ENCODE assay signal across 25 mouse cellular contexts in genomic region chr16:18970837-18971236, GRCm38 (mm10).
A peak's percentile ranks its signal among the peaks of the same experiment; 100 is the strongest.
DNase-seq lines count a peak whose midpoint lies in the region; ATAC-seq and TF ChIP-seq lines count a peak whose summit lies in the region.
"Had no signal": no experiment of that assay in that cellular context is flagged by ENCODE, and none has a peak within 500 bp of the region (broad histone marks: within the 10 kb centered on the region; RNA-seq: fewer than 3 reads in every experiment).

No protein-coding gene starts in this region.

- H3K4me1 ChIP-seq in heart, embryonic 13.5 days: peaks cover 41% of the 10 kb centered on the region
- H3K4me1 ChIP-seq in lung, embryonic 14.5 days (ENCODE audit: insufficient read depth): 0 out of 2 replicates have a peak, but pooled peaks cover 3% of the 10 kb centered on the region
- no peaks in the 10 kb centered on the region for H3K4me1 ChIP-seq in midbrain, embryonic 13.5 days (replicated peaks)
- H3K4me1 ChIP-seq: forebrain, embryonic 13.5 days; intestine, embryonic 15.5 days; limb, embryonic 12.5 days; liver, embryonic 15.5 days; midbrain, embryonic 15.5 days; neural tube, embryonic 15.5 days had no signal

- H3K9me3 ChIP-seq in heart, embryonic 13.5 days: no peaks in the 10 kb centered on the region; the same call in none of the 2 replicates
- H3K9me3 ChIP-seq in lung, embryonic 14.5 days (ENCODE audit: low read depth, low read length): no peaks in the 10 kb centered on the region
- peaks cover 1% of the 10 kb centered on the region; the same call in 1 of the 2 replicates for H3K9me3 ChIP-seq in midbrain, embryonic 13.5 days
- H3K9me3 ChIP-seq: intestine, embryonic 15.5 days; liver, embryonic 15.5 days; midbrain, embryonic 15.5 days; neural tube, embryonic 15.5 days had no signal

- no peak for DNase-seq in heart, postnatal 36 days
- peak; percentile 32 for DNase-seq in lung, embryonic 14.5 days
- DNase-seq in lung, postnatal 10 days: no peak
- DNase-seq in R1 (ENCODE audit: low read depth, low spot score): peak; percentile 27
- peak; percentile 14 for DNase-seq in lung, postnatal 36 days
- DNase-seq: adrenal gland, postnatal 10 days; cerebellum, adult 9-10 months; cerebellum, postnatal 36 days; gastrocnemius, postnatal 14 days; kidney, adult 2 months; kidney, postnatal 36 days; retina, postnatal 1 day; right cerebral cortex, postnatal 14 days had no signal

- no peak overlapping the region for H3K4me3 ChIP-seq in heart, embryonic 13.5 days
- no peak overlapping the region for H3K4me3 ChIP-seq in lung, embryonic 14.5 days (ENCODE audit: low read depth, low read length)
- H3K4me3 ChIP-seq in midbrain, embryonic 13.5 days (replicated peaks): no peak overlapping the region
- H3K4me3 ChIP-seq: forebrain, embryonic 13.5 days; intestine, embryonic 15.5 days; layer of hippocampus, adult 2 months; left cerebral cortex, adult 2 months; limb, embryonic 12.5 days; liver, embryonic 15.5 days; midbrain, embryonic 15.5 days; neural tube, embryonic 15.5 days had no signal

- no peak for ATAC-seq in heart, embryonic 13.5 days (ENCODE audit: extremely low read depth, insufficient number of reproducible peaks, low FRiP score, low TSS enrichment)
- peak; percentile 79; the same call in 1 of the 2 replicates for ATAC-seq in lung, embryonic 14.5 days (ENCODE audit: insufficient read depth)
- no peak for ATAC-seq in midbrain, embryonic 13.5 days
- ATAC-seq: CD4-positive, CD25-positive, alpha-beta regulatory T cell, adult 4 months; forebrain, embryonic 13.5 days; hindbrain, embryonic 16.5 days; midbrain, embryonic 15.5 days had no signal

- no peak for TF ChIP-seq CTCF in lung, embryonic 14.5 days (IDR thresholded peaks at IDR 0.05; ENCODE audit: low read depth)

- peak overlapping the region; percentile 79 for H3K27ac ChIP-seq in heart, embryonic 13.5 days (replicated peaks)
- H3K27ac ChIP-seq in lung, embryonic 14.5 days (ENCODE audit: low read depth): peak overlapping the region; percentile 76
- H3K27ac ChIP-seq in midbrain, embryonic 13.5 days: no peak overlapping the region
- H3K27ac ChIP-seq: forebrain, embryonic 13.5 days; intestine, embryonic 15.5 days; layer of hippocampus, adult 2 months; left cerebral cortex, adult 2 months; limb, embryonic 12.5 days; liver, embryonic 15.5 days; midbrain, embryonic 15.5 days; neural tube, embryonic 15.5 days had no signal

- no peak overlapping the region for H3K4me2 ChIP-seq in heart, embryonic 13.5 days
- no peak overlapping the region for H3K4me2 ChIP-seq in lung, embryonic 14.5 days
- no peak overlapping the region for H3K4me2 ChIP-seq in midbrain, embryonic 13.5 days (replicated peaks)
- H3K4me2 ChIP-seq: forebrain, embryonic 13.5 days; intestine, embryonic 15.5 days; limb, embryonic 12.5 days; liver, embryonic 15.5 days; midbrain, embryonic 15.5 days; neural tube, embryonic 15.5 days had no signal

- no peaks in the 10 kb centered on the region for H3K27me3 ChIP-seq in heart, embryonic 13.5 days (replicated peaks)
- no peaks in the 10 kb centered on the region for H3K27me3 ChIP-seq in lung, embryonic 14.5 days (ENCODE audit: insufficient read depth, low read length)
- H3K27me3 ChIP-seq in midbrain, embryonic 13.5 days: no peaks in the 10 kb centered on the region
- H3K27me3 ChIP-seq: forebrain, embryonic 13.5 days; intestine, embryonic 15.5 days; limb, embryonic 12.5 days; liver, embryonic 15.5 days; midbrain, embryonic 15.5 days; neural tube, embryonic 15.5 days had no signal

- 19% methylated on average over 3 of the region's 3 CpGs for WGBS in heart, embryonic 13.5 days
- 26% methylated on average over 3 of the region's 3 CpGs for whole genome bisulfite sequencing in lung, embryonic 14.5 days
- WGBS in midbrain, embryonic 13.5 days: 93% methylated on average over 3 of the region's 3 CpGs

- intact Hi-C loops in heart, postnatal 36 days (cut with DNase I): no loop called here

- no peak overlapping the region; the same call in 1 of the 2 replicates for H3K9ac ChIP-seq in heart, embryonic 13.5 days
- no peak overlapping the region for H3K9ac ChIP-seq in lung, embryonic 14.5 days
- H3K9ac ChIP-seq in midbrain, embryonic 13.5 days (replicated peaks): no peak overlapping the region
- H3K9ac ChIP-seq: forebrain, embryonic 13.5 days; intestine, embryonic 15.5 days; limb, embryonic 12.5 days; liver, embryonic 15.5 days; midbrain, embryonic 15.5 days; neural tube, embryonic 15.5 days had no signal

- H3K36me3 ChIP-seq in heart, embryonic 13.5 days: peaks cover 44% of the 10 kb centered on the region
- H3K36me3 ChIP-seq in lung, embryonic 14.5 days (ENCODE audit: insufficient read depth): peaks cover 41% of the 10 kb centered on the region
- peaks cover 50% of the 10 kb centered on the region for H3K36me3 ChIP-seq in midbrain, embryonic 13.5 days

Comparison
In these comparisons a context has a peak if more than half of its experiments do, and no peak if none do; other contexts are left out.
1. DNase-seq: peak in lung, embryonic 14.5 days (single experiment), R1 (single experiment) and lung, postnatal 36 days (single experiment); none in heart, postnatal 36 days (0 of 2) and lung, postnatal 10 days (single experiment).